Mouse (Mus musculus): ENCODE results near the gene Ccdc122.

DNA sequence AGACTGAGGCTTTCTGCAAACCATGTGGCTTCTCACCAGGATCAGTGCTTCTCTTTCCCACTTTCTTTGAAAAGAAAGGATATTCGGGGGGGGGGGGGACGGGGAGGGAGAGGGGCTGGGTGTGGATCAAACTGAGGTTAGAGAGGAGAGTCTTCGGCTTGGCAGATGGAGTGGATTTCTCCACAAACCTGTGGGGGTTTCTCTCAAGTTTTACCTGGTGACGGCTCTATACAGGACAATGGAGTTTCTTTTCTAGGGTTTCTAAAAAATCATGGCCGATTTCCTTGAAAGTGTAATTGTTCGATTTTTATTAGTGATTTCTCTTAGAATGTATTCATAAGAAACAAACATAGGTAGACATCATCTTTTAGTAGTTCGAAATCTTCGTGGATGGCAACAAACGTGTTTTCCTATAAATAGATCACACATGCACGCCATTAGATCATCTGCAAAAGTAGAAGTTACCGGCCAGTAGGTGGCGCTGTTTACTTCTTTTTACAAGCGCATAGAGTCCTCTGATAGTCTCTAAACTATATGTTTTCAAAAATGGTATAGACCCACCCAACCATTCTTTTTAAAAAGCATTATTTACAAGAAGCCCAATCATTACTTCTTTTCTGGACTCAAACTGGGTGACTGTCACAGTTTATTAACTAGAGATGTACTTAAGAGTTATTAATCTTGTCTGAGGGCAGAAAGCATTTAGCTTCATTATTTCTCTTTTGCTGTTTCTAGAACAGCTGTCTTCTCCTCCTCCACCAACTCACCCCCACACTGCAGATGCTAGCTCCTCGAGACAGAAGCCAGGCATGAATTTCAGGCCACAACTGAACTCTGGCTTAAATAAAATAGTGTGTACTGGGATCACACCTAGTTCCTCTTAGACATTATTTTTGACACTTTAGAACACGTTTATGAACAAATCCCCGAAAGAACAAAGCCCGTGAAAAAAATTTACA is 105.0 kb downstream of the Ccdc122 start:
- no peak for TF ChIP-seq CTCF (IDR thresholded peaks at IDR 0.05; ENCODE audit: insufficient read depth, low read depth, low read length)
- no peak for TF ChIP-seq POLR2A (IDR thresholded peaks at IDR 0.05; ENCODE audit: insufficient read depth, low read depth, low read length)
